Mouse (Mus musculus) frontal cortex, postnatal 25 days (tissue): Measurements from ENCODE around the gene 4930539E08Rik.

Experiments
- DNase-seq, 2 experiments: peaks; one replicate each; pipeline ENCODE4 v3.0.0; 2022; ENCODE audit warnings: low spot score in 2 of 2

Gene 4930539E08Rik

DNA sequence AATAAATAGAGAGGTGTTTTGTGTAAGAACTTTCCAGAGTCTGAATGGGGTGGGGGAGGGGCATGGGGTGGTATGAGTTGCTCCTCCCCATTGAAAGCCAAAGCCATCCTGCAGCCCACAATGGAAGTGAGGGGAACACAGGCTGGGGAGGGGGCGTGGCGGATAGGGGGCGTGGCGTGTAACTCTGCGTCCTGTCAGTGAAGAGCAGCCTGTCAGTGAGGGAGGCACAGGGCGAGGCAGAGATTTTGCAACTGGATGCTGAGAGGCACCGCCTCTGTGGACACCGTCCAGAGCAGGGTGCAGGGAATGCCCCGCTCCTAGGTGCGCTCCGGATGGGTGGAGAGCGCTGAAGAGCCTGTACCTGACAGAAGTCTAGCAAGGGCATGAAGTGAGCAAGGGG lies 56.9 kb downstream of the 4930539E08Rik start, which contains the start of gene Pnpla1:
Gene Pnpla1, plus strand, starts transcription at position 207 of the 400 bp plus-strand sequence.
- no peak for DNase-seq

GRCm38 (mm10) chr17:28856030-28856429 lies 59.1 kb downstream of the 4930539E08Rik start:
- DNase-seq, result no peak

DNA sequence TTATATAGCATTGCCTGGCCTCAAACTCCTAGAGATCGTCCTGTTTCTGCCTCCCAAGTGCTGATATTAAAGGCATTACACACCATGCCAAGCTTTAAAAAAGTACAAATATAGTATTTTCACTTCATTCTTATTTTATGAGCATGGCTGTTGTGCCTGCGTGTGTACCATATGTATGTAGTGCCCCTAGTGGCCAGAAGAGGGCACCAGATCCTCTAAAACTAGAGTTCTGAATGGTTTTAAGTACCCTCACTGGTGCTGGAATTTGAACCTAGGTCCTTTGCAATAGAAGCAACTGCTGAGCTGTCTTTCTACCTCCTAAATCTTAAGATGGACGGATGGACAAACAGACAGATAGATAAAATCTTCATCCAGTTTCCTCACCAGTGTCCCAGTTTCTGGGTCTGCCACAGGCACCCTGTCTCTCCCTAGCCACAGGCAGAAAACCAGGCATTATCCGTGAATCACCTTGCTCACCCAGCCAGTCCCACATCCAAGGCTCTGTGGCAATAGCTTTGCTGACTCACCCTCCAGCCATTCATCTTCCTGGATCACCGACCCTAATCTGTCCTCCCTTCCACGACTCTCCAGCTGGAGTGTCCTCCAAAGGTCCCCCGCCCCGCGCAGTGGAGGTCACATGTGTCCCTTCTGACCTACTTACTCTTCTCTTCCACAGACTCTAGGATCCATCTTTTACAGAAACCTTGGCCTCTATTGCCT lies 59.8 kb downstream of the 4930539E08Rik start:
- no peak for DNase-seq

DNA sequence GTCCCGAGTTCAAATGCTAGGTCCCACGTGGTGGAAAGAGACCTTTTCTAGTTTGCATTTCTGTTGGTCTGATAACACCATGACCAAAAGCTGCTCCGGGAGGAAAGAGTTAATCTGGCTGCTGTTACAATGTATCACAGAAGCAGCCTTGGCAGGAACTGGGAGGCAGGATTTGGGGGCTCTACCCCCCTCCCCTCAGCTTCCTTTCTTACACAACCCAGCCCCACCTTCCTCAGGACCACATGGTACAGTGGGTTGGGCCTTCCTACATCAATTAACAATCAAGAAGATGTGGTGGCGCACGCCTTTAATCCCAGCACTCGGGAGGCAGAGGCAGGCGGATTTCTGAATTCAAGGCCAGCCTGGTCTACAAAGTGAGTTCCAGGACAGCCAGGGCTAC lies 60.7 kb downstream of the 4930539E08Rik start:
- DNase-seq, result no peak

DNA sequence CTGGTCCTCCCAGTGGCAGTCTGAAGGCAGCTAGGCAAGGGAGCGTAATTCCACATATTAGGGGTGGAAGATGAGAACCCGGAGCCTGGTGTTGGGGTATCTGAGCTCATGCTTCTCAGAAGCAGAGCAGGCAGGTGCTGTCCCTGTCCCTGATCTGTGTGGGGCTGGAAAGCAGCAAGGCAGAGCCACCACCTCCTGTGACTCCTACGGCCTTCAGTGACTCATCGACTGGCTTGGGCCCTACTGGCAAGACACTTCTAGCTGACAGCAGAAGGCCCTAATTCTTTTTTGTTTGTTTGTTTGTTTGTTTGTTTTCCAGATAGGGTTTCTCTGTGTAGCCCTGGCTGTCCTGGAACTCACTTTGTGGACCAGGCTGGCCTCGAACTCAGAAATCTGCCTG lies 64.6 kb downstream of the 4930539E08Rik start:
- no peak for DNase-seq

DNA sequence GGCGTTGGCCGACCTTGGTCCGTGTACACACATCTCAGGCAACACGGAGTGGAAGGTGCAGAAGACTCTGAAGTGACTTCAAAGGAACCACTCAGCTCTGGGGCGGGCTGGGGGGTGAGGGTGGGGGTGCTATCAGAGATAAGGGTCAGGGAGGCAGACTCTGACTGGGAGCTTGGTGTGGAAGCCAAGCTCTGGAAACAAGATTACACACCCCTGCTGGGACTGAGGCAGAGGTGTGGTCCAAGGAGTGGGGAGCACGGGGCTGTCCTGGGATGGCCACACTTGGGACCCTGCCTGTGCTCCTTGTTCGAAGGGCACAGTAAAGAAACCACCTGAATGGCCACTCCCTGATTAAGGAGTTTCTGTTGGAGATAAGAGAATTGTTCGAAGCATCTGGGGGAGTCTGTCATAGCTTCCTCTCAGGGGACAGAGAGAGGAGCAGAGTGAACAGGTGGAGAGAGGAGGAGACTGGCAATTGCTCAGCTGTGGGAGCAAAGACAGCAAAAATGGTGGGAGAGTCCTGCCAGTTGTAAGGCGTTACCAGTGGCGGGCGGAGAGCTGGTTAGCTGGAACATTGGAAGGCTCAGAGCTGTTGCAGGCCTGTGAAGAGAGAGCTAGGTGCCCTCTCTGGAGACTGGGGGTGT lies 68.0 kb downstream of the 4930539E08Rik start:
- no peak for DNase-seq
